Comparison of ENCODE assay signal across 9 mouse cellular contexts in the genomic region with DNA sequence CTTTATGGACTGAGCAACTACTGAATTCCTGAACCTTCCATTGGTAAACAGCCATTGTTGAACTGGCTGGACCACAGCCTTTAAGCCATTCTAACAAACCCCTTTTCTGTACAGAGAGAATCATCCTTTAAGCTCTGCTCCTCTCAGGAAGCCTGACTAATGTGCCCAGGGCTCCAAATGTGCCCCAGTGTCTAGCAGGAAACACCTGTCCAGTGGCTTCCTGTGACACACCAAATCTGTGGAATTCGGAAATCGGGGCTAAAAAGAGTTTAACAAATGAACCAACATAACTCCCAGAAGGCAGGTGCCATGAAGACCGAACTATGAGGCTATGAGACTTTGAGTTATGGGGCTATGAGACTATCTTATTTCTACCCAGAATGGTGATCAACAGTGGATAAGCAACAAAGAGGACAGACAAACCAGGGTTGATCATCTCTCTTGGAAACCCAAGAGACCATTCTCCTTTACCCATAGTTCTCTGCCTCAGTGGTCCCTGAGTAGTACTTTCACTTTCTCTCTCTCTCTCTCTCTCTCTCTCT. TPM values are rescaled to one million over a fixed set of nuclear protein-coding genes. Genes with fewer than 3 reads are reported as not detected.
DNase-seq lines count a peak whose midpoint lies in the region; ATAC-seq and TF ChIP-seq lines count a peak whose summit lies in the region.
"Had no signal": no experiment of that assay in that cellular context is flagged by ENCODE, and none has a peak within 500 bp of the region (broad histone marks: within the 10 kb centered on the region; RNA-seq: fewer than 3 reads in every experiment).

No protein-coding gene starts in this region.

- peak; percentile 33 to 73 for DNase-seq in adrenal gland, adult (ENCODE audit: inconsistent age in 2 of 2, low spot score in 1 of 2)
- no peak for DNase-seq in adrenal gland, postnatal 36 days
- DNase-seq in lung, postnatal 25 days (ENCODE audit: low spot score) = no peak
- no peak for DNase-seq in liver, embryonic 14.5 days (ENCODE audit: low read depth in 3 of 3, low spot score in 3 of 3)
- DNase-seq in midbrain, embryonic 14.5 days = no peak
- DNase-seq in c-Kit-positive CD71-positive TER-119-positive erythroid progenitor cells, embryonic 14.5 days (ENCODE audit: low spot score) = no peak
- DNase-seq: layer of hippocampus, adult 9-11 months had no signal

- H3K36me3 ChIP-seq in lung, embryonic 15.5 days = no peaks in the 10 kb centered on the region
- no peaks in the 10 kb centered on the region for H3K36me3 ChIP-seq in liver, embryonic 14.5 days (replicated peaks; ENCODE audit: control insufficient read depth, insufficient read depth, low read depth)
- H3K36me3 ChIP-seq in midbrain, embryonic 14.5 days (ENCODE audit: control insufficient read depth, insufficient read depth, low read length) = peaks cover 34% of the 10 kb centered on the region

- H3K9ac ChIP-seq in lung, embryonic 15.5 days = no peak overlapping the region
- H3K9ac ChIP-seq in liver, embryonic 14.5 days (replicated peaks) = peak overlapping the region; percentile 5; the same call in 1 of the 2 replicates
- H3K9ac ChIP-seq in midbrain, embryonic 14.5 days (replicated peaks; ENCODE audit: low read length) = no peak overlapping the region

- WGBS in lung, embryonic 15.5 days = 71% methylated on average over 3 of the region's 3 CpGs
- WGBS in liver, embryonic 14.5 days (ENCODE audit: insufficient replicate concordance) = 11% methylated on average over 3 of the region's 3 CpGs
- 93% methylated on average over 3 of the region's 3 CpGs for WGBS in midbrain, embryonic 14.5 days

- H3K9me3 ChIP-seq in lung, embryonic 15.5 days = no peaks in the 10 kb centered on the region
- H3K9me3 ChIP-seq in liver, embryonic 14.5 days (ENCODE audit: control insufficient read depth, low read length) = no peaks in the 10 kb centered on the region
- no peaks in the 10 kb centered on the region for H3K9me3 ChIP-seq in midbrain, embryonic 14.5 days (ENCODE audit: control insufficient read depth, low read length)

- H3K27ac ChIP-seq in lung, embryonic 15.5 days = peak overlapping the region; percentile 81
- no peak overlapping the region for H3K27ac ChIP-seq in liver, embryonic 14.5 days
- H3K27ac ChIP-seq in midbrain, embryonic 14.5 days (replicated peaks; ENCODE audit: low read depth, low read length) = no peak overlapping the region

- H3K4me2 ChIP-seq in lung, embryonic 15.5 days = peak overlapping the region; percentile 33
- peak overlapping the region; percentile 50 for H3K4me2 ChIP-seq in liver, embryonic 14.5 days (ENCODE audit: low read depth)
- no peak overlapping the region for H3K4me2 ChIP-seq in midbrain, embryonic 14.5 days (ENCODE audit: low read length)

- peaks cover 65% of the 10 kb centered on the region for H3K4me1 ChIP-seq in lung, embryonic 15.5 days
- peaks cover 6 to 31% of the 10 kb centered on the region in 2 experiments for H3K4me1 ChIP-seq in liver, embryonic 14.5 days (replicated peaks; ENCODE audit: control insufficient read depth in 2 of 2, insufficient read depth in 2 of 2, low read length in 1 of 2)
- H3K4me1 ChIP-seq in midbrain, embryonic 14.5 days (ENCODE audit: control insufficient read depth, insufficient read depth, low read length) = peaks cover 21% of the 10 kb centered on the region

- no peak for TF ChIP-seq EP300 in liver, embryonic 14.5 days (IDR thresholded peaks at IDR 0.05; ENCODE audit: low read depth)

- ATAC-seq in lung, embryonic 15.5 days (ENCODE audit: borderline replicate concordance, extremely low read depth, low FRiP score, low TSS enrichment) = no peak
- ATAC-seq in hematopoietic stem cell, adult 5-6 weeks (replicated peaks in 1 of 2; ENCODE audit: insufficient read depth in 1 of 2, low FRiP score in 2 of 2, low TSS enrichment in 1 of 2, low read depth in 1 of 2, poor library complexity in 2 of 2, severe bottlenecking in 2 of 2) = peak; percentile 56 to 57
- ATAC-seq in liver, embryonic 14.5 days (ENCODE audit: insufficient read depth) = no peak
- ATAC-seq in midbrain, embryonic 14.5 days (ENCODE audit: low FRiP score, low TSS enrichment) = no peak

- TF ChIP-seq CTCF in liver, embryonic 14.5 days (IDR thresholded peaks at IDR 0.05; ENCODE audit: low read depth) = no peak

- H3K27me3 ChIP-seq in lung, embryonic 15.5 days = peaks cover 61% of the 10 kb centered on the region
- peaks cover 18% of the 10 kb centered on the region for H3K27me3 ChIP-seq in liver, embryonic 14.5 days (ENCODE audit: control insufficient read depth, insufficient read depth, low read length)
- H3K27me3 ChIP-seq in midbrain, embryonic 14.5 days (ENCODE audit: control insufficient read depth, insufficient read depth, low read length) = no peaks in the 10 kb centered on the region

- no peak overlapping the region for H3K4me3 ChIP-seq in lung, embryonic 15.5 days
- peak overlapping the region; percentile 10 to 14; a peak in 1 of 4 replicates for H3K4me3 ChIP-seq in liver, embryonic 14.5 days (ENCODE audit: insufficient read depth in 1 of 2, low read depth in 2 of 2, low read length in 2 of 2)
- no peak overlapping the region for H3K4me3 ChIP-seq in midbrain, embryonic 14.5 days (replicated peaks; ENCODE audit: low read depth, low read length)

RNA-seq across cellular contexts. Expression of a gene that starts 4.0 kb away (rescaled TPM):
- total RNA-seq in adrenal gland, postnatal 36 days (2021) = 100 to 1,000 TPM; 147 to 211 TPM
- 25.4 and 26.4 TPM in 2 replicates for polyA plus RNA-seq in lung, embryonic 15.5 days (2015; fragmentation: Nextera tagmentation; extraction: Ambion mirVana)
- 14.3 and 15.9 TPM in 2 replicates for total RNA-seq in hematopoietic stem cell, adult 5-6 weeks (2017)
- polyA plus RNA-seq in liver, embryonic 14.5 days (2012; rRNA removed) = 9.8 and 14.7 TPM in 2 replicates
- polyA plus RNA-seq in liver, embryonic 14.5 days (2014; fragmentation: Nextera tagmentation; extraction: Ambion mirVana) = 6.4 and 6.9 TPM in 2 replicates
- polyA plus RNA-seq in midbrain, embryonic 14.5 days (2014; fragmentation: Nextera tagmentation; extraction: Ambion mirVana) = 40.0 and 82.4 TPM in 2 replicates

Comparison
In these comparisons a context has a peak if more than half of its experiments do, and no peak if none do; other contexts are left out.
1. DNase-seq: peak in adrenal gland, adult (2 of 2); none in adrenal gland, postnatal 36 days (0 of 2), lung, postnatal 25 days (single experiment), liver, embryonic 14.5 days (0 of 3), midbrain, embryonic 14.5 days (single experiment) and c-Kit-positive CD71-positive TER-119-positive erythroid progenitor cells, embryonic 14.5 days (single experiment).
2. ATAC-seq: peak in hematopoietic stem cell, adult 5-6 weeks (2 of 2); none in lung, embryonic 15.5 days (single experiment), liver, embryonic 14.5 days (single experiment) and midbrain, embryonic 14.5 days (single experiment).
3. H3K4me3 ChIP-seq: peak in liver, embryonic 14.5 days (2 of 2); none in lung, embryonic 15.5 days (single experiment) and midbrain, embryonic 14.5 days (single experiment).